Mouse (Mus musculus) heart, embryonic 14.5 days (tissue): ENCODE measurements around the gene Hs2st1. TPM values are rescaled to one million over a fixed set of nuclear protein-coding genes. Genes with fewer than 3 reads are reported as not detected.

ENCODE experiments used
- ATAC-seq: fragments of 200-750 bp; cut with Nextera tagmentation; 2 replicates; pipeline ENCODE4 v1.8.0; 2017; ENCODE audit warnings: low read depth, moderate TSS enrichment; ENCODE audit not compliant: insufficient number of reproducible peaks, insufficient read depth, low FRiP score
- H3K27ac ChIP-seq, 2 experiments: fragments of 200-500 bp in 1 of 2; fragments of 300-500 bp in 1 of 2; sonication (generic) in 1 of 2; replicated peaks in 1 of 2; 2 replicates each; pipeline ENCODE4 v1.5.1; 2012 to 2014; ENCODE audit warnings: low read depth in 2 of 2, low read length in 2 of 2, control low read depth in 1 of 2, mild to moderate bottlenecking in 1 of 2, mixed read lengths in 1 of 2; ENCODE audit not compliant: control insufficient read depth in 1 of 2, insufficient read depth in 1 of 2
- H3K27me3 ChIP-seq: fragments of 300-500 bp; sonication (generic); 2 replicates; pipeline ENCODE4 v1.6.1; 2014; ENCODE audit warnings: mild to moderate bottlenecking, low read length, control low read depth; ENCODE audit not compliant: control insufficient read depth, insufficient read depth
- H3K36me3 ChIP-seq: fragments of 300-500 bp; sonication (generic); 2 replicates; pipeline ENCODE4 v1.6.1; 2014; ENCODE audit warnings: mild to moderate bottlenecking, control low read depth, low read length, mixed read lengths; ENCODE audit not compliant: control insufficient read depth, insufficient read depth
- H3K4me1 ChIP-seq, 2 experiments: fragments of 200-500 bp in 1 of 2; fragments of 300-500 bp in 1 of 2; sonication (generic) in 1 of 2; 2 replicates each; pipeline ENCODE4 v1.6.1; 2012 to 2014; ENCODE audit warnings: low read length in 2 of 2, control low read depth in 1 of 2, mixed read lengths in 1 of 2; ENCODE audit not compliant: control insufficient read depth in 2 of 2, insufficient read depth in 2 of 2
- H3K4me2 ChIP-seq: fragments of 300-500 bp; sonication (generic); 2 replicates; pipeline ENCODE4 v1.6.1; 2014; ENCODE audit warnings: mild to moderate bottlenecking, low read length
- H3K4me3 ChIP-seq, 2 experiments: fragments of 200-500 bp in 1 of 2; fragments of 300-500 bp in 1 of 2; sonication (generic) in 1 of 2; 2 replicates each; pipeline ENCODE4 v1.5.1; 2012 to 2014; ENCODE audit warnings: low read length in 2 of 2, mild to moderate bottlenecking in 2 of 2, control low read depth in 1 of 2, low read depth in 1 of 2, moderate library complexity in 1 of 2; ENCODE audit not compliant: control insufficient read depth in 1 of 2, insufficient read depth in 1 of 2
- H3K9ac ChIP-seq: fragments of 300-500 bp; sonication (generic); 2 replicates; pipeline ENCODE4 v1.6.1; 2014; ENCODE audit warnings: mild to moderate bottlenecking, low read length
- H3K9me3 ChIP-seq: fragments of 300-500 bp; sonication (generic); 2 replicates; pipeline ENCODE4 v1.6.1; 2016; ENCODE audit warnings: low read length, control low read depth; ENCODE audit not compliant: control insufficient read depth
- WGBS: fragments of 180-500 bp; shearing (Covaris S2); extraction: QIAGEN DNeasy Blood & Tissue Kit; methylation state at CpG from one replicate; pipeline ENCODE4 v1.1.7; 2014; 5-methylcytosine and 5-hydroxymethylcytosine counted together
- polyA plus RNA-seq: library from polyadenylated mRNA; unstranded; fragments of >200 nt; fragmentation: Nextera tagmentation; extraction: Ambion mirVana; gene quantifications from 2 replicates; pipeline ENCODE4 v1.2.1, GENCODE M21; 2014

Gene Hs2st1
- polyA plus RNA-seq, 1 experiment from 2014 or later = 8.6 TPM

- Histone ChIP-seq H3K9ac (no peak overlapping the region), H3K4me3 (no peak overlapping the region), H3K27ac (no peak overlapping the region), H3K36me3 (peaks cover 10% of the 10 kb centered on the region), H3K9me3 (no peaks in the 10 kb centered on the region), H3K4me2 (no peak overlapping the region), H3K4me1 (peaks cover 0 to 2% of the 10 kb centered on the region in 2 experiments; a peak in 1 of 4 replicates), H3K27me3 (no peaks in the 10 kb centered on the region)
- WGBS = 92% methylated on average over 17 of the region's 17 CpGs
- no peak for ATAC-seq
Measured at GRCm38 (mm10) chr3:144434276-144434675, 135.7 kb downstream of the Hs2st1 start.

DNA sequence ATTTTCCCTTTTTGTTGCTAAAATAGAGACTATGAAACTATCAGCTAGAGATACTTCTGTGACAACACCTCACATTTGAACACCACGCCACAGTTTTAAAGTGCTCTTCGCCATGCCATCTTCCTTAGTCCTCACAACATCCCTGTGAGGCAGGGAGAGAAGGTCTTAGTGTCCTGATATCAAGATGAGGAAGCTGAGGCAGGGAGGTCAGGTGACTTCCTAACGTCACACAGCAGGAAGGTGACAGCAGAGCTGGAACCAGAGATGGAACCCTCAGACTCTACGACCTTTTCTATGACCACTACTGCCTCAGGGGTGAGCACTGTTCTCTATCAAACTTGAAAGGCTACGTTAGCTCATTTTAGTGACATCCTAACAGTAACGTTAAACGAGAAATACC, 136.9 kb downstream of the Hs2st1 start:
- Histone ChIP-seq H3K27me3 (no peaks in the 10 kb centered on the region), H3K4me3 (no peak overlapping the region), H3K4me2 (no peak overlapping the region), H3K36me3 (peaks cover 10% of the 10 kb centered on the region), H3K4me1 (no peaks in the 10 kb centered on the region; a peak in 1 of 4 replicates), H3K9ac (no peak overlapping the region), H3K27ac (no peak overlapping the region), H3K9me3 (no peaks in the 10 kb centered on the region)
- 61% methylated on average over 7 of the region's 7 CpGs for WGBS
- ATAC-seq = no peak

- peaks cover 10% of the 10 kb centered on the region for H3K36me3 ChIP-seq
- H3K4me1 ChIP-seq = no peaks in the 10 kb centered on the region
- no peaks in the 10 kb centered on the region for H3K9me3 ChIP-seq
- no peak overlapping the region for H3K4me3 ChIP-seq
- WGBS = 61% methylated on average over 10 of the region's 10 CpGs
- H3K27ac ChIP-seq = no peak overlapping the region
- no peaks in the 10 kb centered on the region for H3K27me3 ChIP-seq
- no peak overlapping the region for H3K9ac ChIP-seq
- no peak for ATAC-seq
- H3K4me2 ChIP-seq = no peak overlapping the region
Measured at GRCm38 (mm10) chr3:144432143-144432577, 137.8 kb downstream of the Hs2st1 start.

DNA sequence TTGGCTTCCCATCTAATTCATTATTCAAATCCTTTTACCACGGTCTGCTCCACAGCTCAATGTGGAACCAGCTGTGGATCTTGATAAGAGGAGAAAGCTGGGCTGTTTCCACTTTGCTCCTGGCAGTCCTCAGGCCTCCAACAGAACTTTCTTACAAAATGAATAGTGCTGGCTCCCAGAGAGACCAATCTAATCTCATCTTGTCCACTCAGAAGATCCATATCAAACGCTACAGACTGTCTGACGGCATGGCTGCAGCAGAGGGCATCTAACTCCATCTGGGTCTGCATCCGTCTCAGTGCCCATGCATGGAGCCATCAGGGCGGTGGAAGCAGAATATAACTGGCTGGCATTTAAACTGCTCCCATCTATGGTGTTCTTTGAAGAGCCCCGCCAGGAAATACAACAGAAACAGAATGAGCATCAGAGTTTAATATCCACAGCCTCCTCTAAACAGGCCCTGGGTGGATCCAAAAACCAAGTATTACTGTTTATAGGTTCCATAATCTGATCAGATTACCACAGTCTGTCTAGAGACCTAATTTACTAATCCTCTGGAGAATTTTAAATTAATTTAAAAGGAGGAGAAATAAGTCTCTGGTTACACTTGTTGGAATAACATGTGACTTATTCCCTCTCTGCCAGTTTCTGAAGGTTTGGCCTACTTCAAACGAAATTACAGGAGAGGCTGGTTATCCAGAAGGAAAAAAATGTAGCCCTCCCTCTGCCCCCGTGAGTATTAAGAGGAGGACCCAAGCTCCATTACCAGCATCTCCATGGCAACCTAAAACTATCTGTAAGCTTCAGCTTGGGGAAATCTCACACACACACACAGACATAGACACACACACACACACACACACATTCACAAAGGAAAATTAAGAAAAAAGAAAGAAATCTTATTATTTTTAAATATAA, 141.2 kb downstream of the Hs2st1 start:
- Histone ChIP-seq H3K4me3 (no peak overlapping the region), H3K9me3 (no peaks in the 10 kb centered on the region), H3K36me3 (no peaks in the 10 kb centered on the region), H3K27ac (no peak overlapping the region), H3K9ac (no peak overlapping the region), H3K4me1 (no peaks in the 10 kb centered on the region), H3K4me2 (no peak overlapping the region), H3K27me3 (no peaks in the 10 kb centered on the region)
- WGBS = 71% methylated on average over 8 of the region's 8 CpGs
- ATAC-seq = no peak

DNA sequence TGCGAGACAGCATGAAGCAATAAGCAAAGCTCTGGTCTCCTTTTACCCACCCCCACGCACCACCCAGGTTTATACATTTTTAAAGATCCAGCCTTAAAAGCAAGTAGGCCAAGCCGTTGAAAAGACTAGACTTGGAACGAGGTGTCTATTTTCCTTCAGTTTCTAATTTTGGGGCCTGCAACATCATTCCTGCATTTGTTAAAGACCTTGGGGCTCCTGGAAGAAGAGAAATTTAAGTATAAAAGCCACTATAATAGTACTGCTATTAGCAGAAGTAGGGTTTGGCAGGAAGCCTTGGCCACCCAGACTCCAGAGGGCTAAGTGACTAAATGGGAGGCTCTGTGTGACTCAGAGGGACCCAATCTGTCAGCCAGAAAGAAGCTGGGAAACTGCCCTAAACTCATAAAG, 144.9 kb downstream of the Hs2st1 start:
- H3K27me3 ChIP-seq = no peaks in the 10 kb centered on the region
- H3K9me3 ChIP-seq = no peaks in the 10 kb centered on the region
- ATAC-seq = no peak
- no peak overlapping the region for H3K4me3 ChIP-seq
- H3K4me1 ChIP-seq = no peaks in the 10 kb centered on the region
- no peak overlapping the region for H3K4me2 ChIP-seq
- no peak overlapping the region for H3K9ac ChIP-seq
- no peaks in the 10 kb centered on the region for H3K36me3 ChIP-seq
- no peak overlapping the region for H3K27ac ChIP-seq
- 89% methylated on average over 4 of the region's 4 CpGs for WGBS

- no peak overlapping the region for H3K9ac ChIP-seq
- no peaks in the 10 kb centered on the region for H3K9me3 ChIP-seq
- H3K4me2 ChIP-seq = no peak overlapping the region
- H3K27ac ChIP-seq = no peak overlapping the region
- H3K27me3 ChIP-seq = no peaks in the 10 kb centered on the region
- no peak overlapping the region for H3K4me3 ChIP-seq
- 60% methylated on average over 7 of the region's 7 CpGs for WGBS
- H3K4me1 ChIP-seq = no peaks in the 10 kb centered on the region
- ATAC-seq = no peak
- no peaks in the 10 kb centered on the region for H3K36me3 ChIP-seq
Measured at GRCm38 (mm10) chr3:144421404-144422180, 148.4 kb downstream of the Hs2st1 start.

GRCm38 (mm10) chr3:144413821-144414220, 156.2 kb downstream of the Hs2st1 start:
- Histone ChIP-seq H3K36me3 (no peaks in the 10 kb centered on the region), H3K9ac (no peak overlapping the region), H3K9me3 (no peaks in the 10 kb centered on the region), H3K27ac (no peak overlapping the region), H3K4me3 (no peak overlapping the region), H3K27me3 (no peaks in the 10 kb centered on the region), H3K4me2 (no peak overlapping the region), H3K4me1 (peaks cover 5 to 6% of the 10 kb centered on the region in 2 experiments; a peak in 3 of 4 replicates)
- 74% methylated on average over 7 of the region's 7 CpGs for WGBS
- ATAC-seq = no peak
